Mouse (Mus musculus) cortical plate, adult 2 months (tissue): ENCODE results near the gene Dcbld2. TPM values are rescaled to one million over a fixed set of nuclear protein-coding genes. Genes with fewer than 3 reads are reported as not detected.

Experiments used
- H3K27ac ChIP-seq: fragments of 200-500 bp; 2 replicates; pipeline ENCODE4 v1.5.1; 2012; ENCODE audit warnings: low read length, control low read depth, inconsistent platforms; ENCODE audit not compliant: insufficient read depth
- H3K4me1 ChIP-seq: fragments of 200-500 bp; 2 replicates; pipeline ENCODE4 v1.6.1; 2011; ENCODE audit warnings: low read length; ENCODE audit not compliant: control insufficient read depth, insufficient read depth
- H3K4me3 ChIP-seq: fragments of 200-500 bp; 2 replicates; pipeline ENCODE4 v1.5.1; 2011; ENCODE audit warnings: mild to moderate bottlenecking, low read length, control low read depth; ENCODE audit not compliant: insufficient read depth
- CTCF ChIP-seq: fragments of 200-500 bp; IDR thresholded peaks from 2 replicates; pipeline ENCODE4 v1.5.1; 2011; ENCODE audit warnings: mild to moderate bottlenecking, control low read depth, low read length; ENCODE audit not compliant: insufficient read depth; ENCODE audit errors: extremely low read depth
- POLR2A ChIP-seq: fragments of 200-500 bp; IDR thresholded peaks from 2 replicates; pipeline ENCODE4 v1.6.1; 2011; ENCODE audit warnings: mild to moderate bottlenecking, low read length, control low read depth; ENCODE audit not compliant: insufficient read depth; ENCODE audit errors: extremely low read depth
- polyA plus RNA-seq: library from polyadenylated mRNA; depleted of rRNA; stranded (reverse); fragments of >200 nt; gene quantifications from 2 replicates; pipeline ENCODE4 v1.2.3, GENCODE M21; 2012

Gene Dcbld2
- polyA plus RNA-seq, 1 experiment = 20.2 TPM

DNA sequence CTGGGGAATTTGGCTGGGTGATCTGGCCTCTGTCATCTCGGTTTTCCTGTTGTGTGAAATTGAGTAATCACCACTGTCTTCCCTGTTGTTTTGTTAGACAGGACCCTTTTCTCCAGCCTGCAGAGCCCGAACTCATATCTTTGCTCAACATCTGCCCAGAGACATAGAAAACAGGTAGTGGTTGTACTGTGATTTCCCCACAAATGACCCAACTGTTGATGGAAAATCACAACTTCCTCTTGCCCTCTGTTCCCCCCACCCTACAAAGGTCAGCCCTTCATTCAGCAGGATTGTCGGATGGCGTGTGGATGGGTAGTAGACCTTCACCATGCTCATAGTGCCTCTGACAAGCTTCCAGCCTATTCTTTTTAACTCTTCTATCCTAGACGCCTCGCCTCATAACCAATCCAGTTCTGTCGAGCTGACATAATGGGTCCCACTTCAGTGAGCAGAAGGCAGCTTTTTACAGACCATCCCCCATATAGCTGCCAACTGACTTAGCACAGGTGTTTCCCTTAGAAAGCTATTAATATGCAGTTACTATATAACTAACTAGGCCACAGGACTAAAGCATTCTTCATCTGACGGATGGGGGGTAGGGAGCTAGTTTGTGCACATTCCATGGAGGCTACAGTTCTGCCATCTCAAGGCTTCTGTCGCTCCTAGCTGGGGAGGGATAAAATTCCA lies 73.1 kb downstream of the Dcbld2 start:
- Histone ChIP-seq H3K4me3 (no peak overlapping the region), H3K27ac (no peak overlapping the region), H3K4me1 (0 out of 2 replicates have a peak, but pooled peaks cover 1% of the 10 kb centered on the region)
- TF ChIP-seq POLR2A (no peak), CTCF (no peak)

DNA sequence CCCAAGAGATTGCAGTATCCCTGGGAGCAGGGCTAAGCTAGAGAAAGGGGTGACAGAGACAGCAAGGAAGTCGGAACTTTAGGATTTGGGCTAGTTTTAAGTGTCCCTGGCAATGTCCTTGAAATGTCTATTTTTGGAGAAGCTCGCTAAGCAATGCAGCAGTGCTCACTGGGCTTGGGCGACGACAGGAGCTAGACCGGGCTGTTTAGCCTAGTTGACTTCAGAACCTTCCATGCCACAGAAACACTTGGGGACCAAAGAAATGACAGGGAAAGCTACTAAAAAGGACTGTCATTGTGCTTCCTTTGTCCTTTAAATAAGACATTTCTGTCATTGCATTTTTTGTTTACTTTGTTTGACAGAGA lies 73.6 kb downstream of the Dcbld2 start:
- Histone ChIP-seq H3K4me3 (no peak overlapping the region), H3K27ac (no peak overlapping the region), H3K4me1 (0 out of 2 replicates have a peak, but pooled peaks cover 1% of the 10 kb centered on the region)
- no peak for TF ChIP-seq POLR2A
- TF ChIP-seq CTCF = no peak

DNA sequence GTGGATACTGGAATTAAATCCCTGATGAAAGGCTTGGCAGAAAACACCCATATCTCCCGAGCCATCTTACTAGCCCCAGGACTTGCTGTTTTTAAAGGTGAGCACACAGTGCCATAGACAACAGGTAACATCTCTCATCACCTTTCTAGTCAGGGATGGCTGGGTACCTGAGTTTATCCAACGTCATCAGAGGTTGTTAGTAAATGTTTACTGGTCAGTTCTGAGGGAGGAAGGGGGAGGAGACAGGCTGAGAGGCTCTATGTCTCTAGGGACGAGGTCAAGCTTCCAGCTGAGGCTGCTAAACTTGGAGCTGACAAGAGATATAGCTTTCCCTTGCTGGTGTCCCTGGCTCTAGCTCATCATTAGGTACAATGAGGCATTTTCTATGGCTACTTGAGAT lies 74.1 kb downstream of the Dcbld2 start:
- no peak overlapping the region for H3K4me3 ChIP-seq

DNA sequence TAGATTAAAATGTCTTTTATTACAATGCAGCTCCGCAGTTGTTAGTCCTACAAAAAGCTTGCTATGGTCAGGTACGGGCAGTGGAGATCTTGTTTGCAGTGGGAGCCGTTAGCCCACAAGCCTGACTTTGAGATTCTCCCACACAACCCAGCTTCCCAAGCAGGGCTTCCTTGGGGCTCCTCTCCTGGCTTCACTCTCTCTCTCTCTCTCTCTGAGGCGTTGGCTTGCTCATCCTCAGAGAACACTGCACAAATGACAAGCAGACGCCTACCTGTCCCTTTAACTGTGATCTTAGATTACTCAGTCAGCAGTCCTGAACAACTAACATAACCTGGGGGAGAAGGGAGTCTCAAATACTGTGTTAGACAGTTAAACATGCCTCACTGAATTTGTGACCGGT lies 79.6 kb downstream of the Dcbld2 start:
- Histone ChIP-seq H3K4me1 (no peaks in the 10 kb centered on the region), H3K27ac (no peak overlapping the region), H3K4me3 (no peak overlapping the region)
- TF ChIP-seq POLR2A (no peak), CTCF (no peak)

More for the DNA sequence above, 74.1 kb downstream of the Dcbld2 start:
- 0 out of 2 replicates have a peak, but pooled peaks cover 1% of the 10 kb centered on the region for H3K4me1 ChIP-seq
- 0 out of 2 replicates have a peak overlapping the region, but pooled peaks have one; percentile 43 for H3K27ac ChIP-seq
- no peak for TF ChIP-seq CTCF
- no peak for TF ChIP-seq POLR2A

DNA sequence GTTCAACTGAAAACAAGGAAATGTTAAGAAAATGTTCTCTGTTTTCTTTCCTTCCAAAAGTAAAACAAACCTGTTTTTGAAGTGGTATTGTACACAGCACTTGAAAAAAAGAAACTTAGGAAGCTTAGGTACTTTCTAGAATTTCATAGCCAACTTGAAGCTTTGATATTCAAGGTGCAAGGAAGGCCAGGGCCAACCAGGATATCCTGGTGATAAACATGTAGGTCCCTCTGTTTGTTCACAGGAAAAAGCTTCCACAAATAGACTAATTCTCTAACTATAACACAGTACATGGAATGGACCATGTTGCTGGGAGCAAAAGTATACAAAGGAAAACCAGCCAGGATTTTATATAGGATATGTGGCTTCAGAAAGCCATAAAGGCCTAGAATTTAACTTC lies 88.5 kb downstream of the Dcbld2 start:
- H3K4me3 ChIP-seq = no peak overlapping the region
- peaks cover 3% of the 10 kb centered on the region; the same call in 1 of the 2 replicates for H3K4me1 ChIP-seq
- H3K27ac ChIP-seq = peak overlapping the region; percentile 45; the same call in 1 of the 2 replicates
- TF ChIP-seq CTCF = no peak
- no peak for TF ChIP-seq POLR2A

DNA sequence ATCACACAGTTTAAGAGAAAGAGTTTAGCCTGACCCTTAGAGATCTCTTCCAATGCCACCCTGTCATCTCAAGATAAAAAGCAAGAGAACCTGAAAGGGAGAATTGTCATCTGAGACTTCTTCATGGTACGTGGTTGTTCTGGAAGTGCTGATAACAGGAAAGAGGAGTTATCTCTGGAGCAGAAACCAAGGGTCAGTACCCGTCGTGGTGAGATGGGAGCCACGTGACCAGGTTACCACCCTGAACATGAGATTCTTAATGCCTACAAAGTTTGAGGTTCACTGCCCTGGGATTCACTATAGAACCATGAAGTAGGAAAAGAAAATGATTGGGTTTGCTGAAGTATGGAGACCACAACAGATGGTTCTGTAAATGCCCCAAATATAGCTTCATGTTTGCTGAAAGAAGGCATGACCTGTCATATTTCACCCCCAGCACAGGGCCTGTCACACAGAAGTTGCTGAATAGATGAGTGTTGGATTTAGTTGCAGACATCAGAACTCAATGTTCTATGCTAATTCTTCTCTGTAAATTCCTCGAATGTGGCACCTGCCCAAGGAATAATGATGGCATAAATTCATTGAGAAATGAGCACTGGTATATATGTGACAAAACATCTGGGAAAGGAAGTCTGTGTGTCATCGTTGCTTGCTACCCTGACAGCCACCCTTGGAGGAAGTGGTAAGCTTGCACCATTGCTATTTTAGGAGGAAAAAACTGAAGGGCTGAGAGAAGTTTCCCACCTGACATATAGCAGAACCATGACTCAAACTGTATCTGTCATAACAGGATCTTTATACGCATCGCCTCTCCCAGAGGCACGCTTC lies 89.9 kb downstream of the Dcbld2 start:
- TF ChIP-seq POLR2A = no peak
- TF ChIP-seq CTCF = no peak
- H3K27ac ChIP-seq = peak overlapping the region; percentile 75
- no peak overlapping the region for H3K4me3 ChIP-seq
- peaks cover 3% of the 10 kb centered on the region; the same call in 1 of the 2 replicates for H3K4me1 ChIP-seq

DNA sequence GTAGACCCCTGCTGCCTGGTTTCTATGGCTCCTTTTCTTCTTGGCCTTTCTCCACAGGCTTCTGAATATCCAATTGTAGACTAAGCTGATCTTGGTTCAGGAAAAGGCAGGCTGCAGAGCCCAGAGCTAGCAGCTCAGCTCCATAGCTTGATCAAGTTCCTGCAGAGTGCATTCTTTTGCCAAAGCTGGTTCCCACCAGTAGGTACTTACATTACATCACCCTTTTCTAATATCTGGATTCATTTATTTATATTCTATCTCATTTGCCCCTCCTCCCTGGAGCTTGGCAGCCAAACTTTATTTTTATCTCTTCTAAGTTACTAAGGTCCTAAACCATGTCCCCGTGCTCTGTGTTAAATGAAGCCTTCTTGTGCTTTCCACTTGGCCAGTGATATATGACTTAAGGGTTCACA lies 90.9 kb downstream of the Dcbld2 start:
- Histone ChIP-seq H3K27ac (peak overlapping the region; percentile 69), H3K4me3 (no peak overlapping the region), H3K4me1 (peaks cover 3% of the 10 kb centered on the region; the same call in 1 of the 2 replicates)
- no peak for TF ChIP-seq POLR2A
- TF ChIP-seq CTCF = no peak

DNA sequence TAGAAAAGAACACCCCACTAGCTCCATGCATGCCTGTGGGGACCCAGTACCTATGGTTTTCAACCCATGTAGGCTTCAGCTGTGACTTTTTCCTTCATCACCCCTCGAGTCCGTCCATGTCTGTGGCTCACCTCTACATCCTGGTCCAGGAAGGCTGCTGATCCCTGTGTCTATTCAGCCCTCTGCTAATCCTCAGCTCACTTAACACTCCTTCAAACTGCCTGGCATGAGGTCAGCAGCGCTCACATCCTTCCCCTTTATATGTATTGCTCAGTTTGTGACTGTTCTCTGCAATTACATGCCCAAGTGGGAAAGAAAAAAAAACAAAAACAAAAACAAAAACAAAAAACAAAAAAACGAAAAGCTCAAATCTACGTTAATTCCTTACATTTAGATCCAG lies 91.4 kb downstream of the Dcbld2 start:
- Histone ChIP-seq H3K27ac (0 out of 2 replicates have a peak overlapping the region, but pooled peaks have one; percentile 10), H3K4me1 (peaks cover 3% of the 10 kb centered on the region; the same call in 1 of the 2 replicates), H3K4me3 (no peak overlapping the region)
- TF ChIP-seq POLR2A = no peak
- TF ChIP-seq CTCF = no peak

DNA sequence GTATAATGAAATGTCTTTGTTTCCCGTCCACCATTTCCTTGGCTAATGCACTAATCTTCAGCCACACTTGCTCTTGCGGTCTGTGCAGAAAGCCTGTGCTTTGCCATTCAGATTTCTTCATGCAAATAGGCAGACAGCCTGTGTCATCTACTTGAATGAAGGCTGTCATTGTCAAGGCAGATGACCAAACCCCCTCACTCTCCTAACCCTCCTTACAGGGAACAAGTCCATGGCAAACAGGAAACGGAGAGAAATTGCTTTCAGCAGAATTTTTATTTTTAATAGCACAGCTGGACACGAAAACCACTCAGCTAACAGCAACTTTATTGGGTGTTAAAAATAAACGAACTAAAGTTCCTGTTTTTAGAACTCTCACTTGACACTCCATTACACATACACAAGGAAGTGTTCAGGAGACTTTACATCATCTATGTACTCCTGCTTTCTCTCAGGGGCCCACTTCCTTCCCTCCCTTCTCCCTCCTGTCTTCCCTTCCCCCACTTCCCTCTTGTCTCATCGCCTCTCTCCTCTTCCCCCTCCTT lies 93.6 kb downstream of the Dcbld2 start:
- TF ChIP-seq CTCF = no peak
- no peak for TF ChIP-seq POLR2A
- peak overlapping the region; percentile 70 for H3K27ac ChIP-seq

DNA sequence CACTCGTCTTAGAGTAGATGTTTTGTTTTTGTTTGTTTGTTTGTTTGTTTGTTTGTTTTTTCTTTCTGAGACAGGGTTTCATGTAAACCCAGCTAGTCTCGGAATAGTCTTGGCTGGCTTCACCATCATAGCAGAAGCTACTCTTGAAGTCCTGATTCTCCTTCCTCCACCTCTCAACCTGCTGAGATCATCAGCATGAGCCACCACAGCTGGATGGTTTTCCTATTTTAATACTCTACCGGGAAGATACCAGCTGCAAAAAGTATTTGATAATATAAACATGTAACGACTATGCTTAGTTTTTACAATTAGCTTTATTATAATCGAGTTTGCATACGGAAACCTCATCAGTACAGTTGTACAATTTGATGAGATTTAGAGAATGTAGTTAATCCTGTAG lies 94.3 kb downstream of the Dcbld2 start:
- Histone ChIP-seq H3K4me1 (peaks cover 4% of the 10 kb centered on the region), H3K27ac (0 out of 2 replicates have a peak overlapping the region, but pooled peaks have one; percentile 70), H3K4me3 (no peak overlapping the region)
- TF ChIP-seq POLR2A = no peak
- no peak for TF ChIP-seq CTCF

More for the DNA sequence above, 93.6 kb downstream of the Dcbld2 start:
- Histone ChIP-seq H3K4me3 (no peak overlapping the region), H3K4me1 (peaks cover 3% of the 10 kb centered on the region; the same call in 1 of the 2 replicates)
